Mouse (Mus musculus) midbrain, postnatal 0 days (tissue): ENCODE results near the gene Scarb2. TPM values are rescaled to one million over a fixed set of nuclear protein-coding genes. Genes with fewer than 3 reads are reported as not detected.

Experiments
- ATAC-seq: fragments of 200-750 bp; cut with Nextera tagmentation; 2 replicates; pipeline ENCODE4 v1.8.0; 2017; ENCODE audit warnings: moderate number of reproducible peaks, mild to moderate bottlenecking, moderate TSS enrichment, moderate library complexity; ENCODE audit not compliant: low FRiP score
- DNase-seq: peaks from one replicate; pipeline ENCODE4 v3.0.0-alpha.2; 2015; ENCODE audit warnings: low spot score
- H3K27ac ChIP-seq: fragments of 300-500 bp; sonication (generic); 2 replicates; pipeline ENCODE4 v1.5.1; 2014; ENCODE audit warnings: low read depth, mild to moderate bottlenecking, low read length, mixed read lengths
- H3K27me3 ChIP-seq: fragments of 300-500 bp; sonication (generic); 2 replicates; pipeline ENCODE4 v1.6.1; 2014; ENCODE audit warnings: low read length, control low read depth, mixed read lengths; ENCODE audit not compliant: insufficient read depth
- H3K36me3 ChIP-seq: fragments of 300-500 bp; sonication (generic); 2 replicates; pipeline ENCODE4 v1.6.1; 2014; ENCODE audit warnings: low read length, control low read depth, mixed read lengths; ENCODE audit not compliant: insufficient read depth
- H3K4me1 ChIP-seq: fragments of 300-500 bp; sonication (generic); 2 replicates; pipeline ENCODE4 v1.6.1; 2014; ENCODE audit warnings: mild to moderate bottlenecking, control low read depth, antibody characterized with exemption, low read length, mixed read lengths; ENCODE audit not compliant: insufficient read depth
- H3K4me2 ChIP-seq: fragments of 300-500 bp; sonication (generic); 2 replicates; pipeline ENCODE4 v1.6.1; 2014; ENCODE audit warnings: low read depth, mild to moderate bottlenecking, low read length, mixed read lengths; ENCODE audit not compliant: poor library complexity, severe bottlenecking
- H3K4me3 ChIP-seq: fragments of 300-500 bp; sonication (generic); 2 replicates; pipeline ENCODE4 v1.5.1; 2014; ENCODE audit warnings: low read depth, mild to moderate bottlenecking, low read length, moderate library complexity
- H3K9ac ChIP-seq: fragments of 300-500 bp; sonication (generic); replicated peaks from 2 replicates; pipeline ENCODE4 v1.6.1; 2014; ENCODE audit warnings: mild to moderate bottlenecking, low read length, moderate library complexity, mixed read lengths; ENCODE audit not compliant: poor library complexity, severe bottlenecking
- H3K9me3 ChIP-seq: fragments of 300-500 bp; sonication (generic); 2 replicates; pipeline ENCODE4 v1.6.1; 2016; ENCODE audit warnings: low read length, control low read depth
- CTCF ChIP-seq: IDR thresholded peaks from 2 replicates; pipeline ENCODE4 v1.5.1; 2016; ENCODE audit warnings: antibody characterized with exemption, mild to moderate bottlenecking
- WGBS: fragments of 180-500 bp; shearing (Covaris S2); extraction: QIAGEN DNeasy Blood & Tissue Kit; methylation state at CpG from one replicate; pipeline ENCODE4 v1.1.7; 2014; 5-methylcytosine and 5-hydroxymethylcytosine counted together
- polyA plus RNA-seq: library from polyadenylated mRNA; unstranded; fragments of >200 nt; fragmentation: Nextera tagmentation; extraction: Ambion mirVana; gene quantifications from 2 replicates; pipeline ENCODE4 v1.2.1, GENCODE M21; 2015
- total RNA-seq: library from RNA; depleted of rRNA; stranded (reverse); fragments of >200 nt; gene quantifications from 2 replicates; pipeline ENCODE4 v1.2.3, GENCODE M21; 2014

The Scarb2 gene
- total and polyA plus RNA-seq, 2 experiments from 2014 or later: 25.3 to 139 TPM

DNA sequence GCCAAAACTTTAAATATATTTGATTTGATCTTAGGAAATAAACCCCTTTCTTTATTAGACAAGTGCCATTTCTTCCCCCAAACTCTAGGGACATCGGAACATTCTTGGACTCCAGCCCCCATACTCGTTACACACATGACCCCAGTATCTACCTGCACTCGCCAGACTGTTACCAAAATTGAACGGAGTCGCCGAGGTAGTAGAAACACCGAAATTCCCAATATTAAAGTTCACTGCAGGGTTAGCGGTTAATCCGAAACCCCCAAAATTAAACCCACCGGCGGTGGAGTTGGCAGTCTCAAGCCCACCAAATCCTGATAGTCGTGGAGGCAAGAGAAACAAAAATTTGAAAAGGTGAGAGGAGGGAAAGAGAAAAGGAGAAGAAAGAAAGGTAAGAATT is 72.6 kb downstream of the Scarb2 start:
- H3K9ac ChIP-seq: peak overlapping the region; percentile 91
- WGBS: under 1% methylated on average over 12 of the region's 12 CpGs
- no peak overlapping the region for H3K27ac ChIP-seq
- H3K36me3 ChIP-seq: 0 out of 2 replicates have a peak, but pooled peaks cover 2% of the 10 kb centered on the region
- H3K4me1 ChIP-seq: no peaks in the 10 kb centered on the region; the same call in 1 of the 2 replicates
- no peak for ATAC-seq
- no peak for TF ChIP-seq CTCF
- no peak for DNase-seq
- H3K27me3 ChIP-seq: no peaks in the 10 kb centered on the region
- peak overlapping the region; percentile 91 for H3K4me2 ChIP-seq
- H3K9me3 ChIP-seq: no peaks in the 10 kb centered on the region
- peak overlapping the region; percentile 97 for H3K4me3 ChIP-seq

DNA sequence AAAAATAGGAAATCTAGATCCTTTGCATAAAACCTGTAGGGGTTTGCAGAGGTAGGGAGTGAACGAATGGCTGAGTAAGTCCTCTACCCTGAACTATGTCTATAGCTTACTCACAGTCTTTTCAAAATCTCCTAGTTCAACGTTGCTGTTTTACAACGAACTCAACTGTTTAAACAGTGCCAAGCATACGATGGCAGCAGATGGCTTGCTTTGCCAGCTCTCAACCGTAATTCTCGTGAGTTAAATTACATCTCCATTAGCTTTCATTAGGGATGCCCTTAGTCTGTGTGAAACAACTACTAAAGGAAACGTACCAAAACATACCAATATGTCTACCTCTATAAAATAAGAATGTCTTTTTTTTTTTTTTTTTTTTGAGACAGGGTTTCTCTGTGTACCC is 75.0 kb downstream of the Scarb2 start:
- 82% methylated on average over 7 of the region's 7 CpGs for WGBS

DNA sequence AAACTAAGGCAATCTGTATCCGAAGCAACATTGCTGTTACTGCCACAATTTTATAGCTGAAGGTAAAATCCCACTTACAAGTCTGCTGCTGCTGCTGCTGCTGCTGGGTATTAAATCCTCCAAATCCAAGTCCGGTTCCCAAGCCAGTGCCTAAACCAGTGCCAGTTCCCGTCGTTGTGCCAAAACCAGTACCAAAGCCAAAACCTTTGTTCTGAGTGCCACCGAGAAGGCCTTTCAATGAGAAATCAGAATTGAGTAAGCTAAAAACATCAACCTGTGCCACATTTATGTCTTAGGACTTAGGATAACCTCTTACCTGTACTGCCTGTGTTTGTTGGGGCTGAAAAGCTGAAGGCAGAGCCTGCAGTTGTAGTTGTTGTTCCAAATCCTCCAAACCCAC is 75.9 kb downstream of the Scarb2 start:
- no peak overlapping the region for H3K27ac ChIP-seq
- DNase-seq (no peak), ATAC-seq (no peak)
- H3K9ac ChIP-seq: no peak overlapping the region
- H3K27me3 ChIP-seq: no peaks in the 10 kb centered on the region
- H3K4me2 ChIP-seq: no peak overlapping the region
- H3K4me3 ChIP-seq: no peak overlapping the region
- H3K4me1 ChIP-seq: no peaks in the 10 kb centered on the region; the same call in 1 of the 2 replicates
- 78% methylated on average over 5 of the region's 5 CpGs for WGBS
- no peak for TF ChIP-seq CTCF
- no peaks in the 10 kb centered on the region for H3K9me3 ChIP-seq
- H3K36me3 ChIP-seq: peaks cover 17% of the 10 kb centered on the region

More for the DNA sequence above, 75.0 kb downstream of the Scarb2 start:
- Histone ChIP-seq H3K9me3 (no peaks in the 10 kb centered on the region), H3K4me3 (no peak overlapping the region), H3K4me1 (no peaks in the 10 kb centered on the region; the same call in 1 of the 2 replicates), H3K27ac (no peak overlapping the region), H3K27me3 (no peaks in the 10 kb centered on the region), H3K9ac (no peak overlapping the region), H3K4me2 (no peak overlapping the region), H3K36me3 (peaks cover 17% of the 10 kb centered on the region)
- ATAC-seq (no peak), DNase-seq (no peak)
- no peak for TF ChIP-seq CTCF

DNA sequence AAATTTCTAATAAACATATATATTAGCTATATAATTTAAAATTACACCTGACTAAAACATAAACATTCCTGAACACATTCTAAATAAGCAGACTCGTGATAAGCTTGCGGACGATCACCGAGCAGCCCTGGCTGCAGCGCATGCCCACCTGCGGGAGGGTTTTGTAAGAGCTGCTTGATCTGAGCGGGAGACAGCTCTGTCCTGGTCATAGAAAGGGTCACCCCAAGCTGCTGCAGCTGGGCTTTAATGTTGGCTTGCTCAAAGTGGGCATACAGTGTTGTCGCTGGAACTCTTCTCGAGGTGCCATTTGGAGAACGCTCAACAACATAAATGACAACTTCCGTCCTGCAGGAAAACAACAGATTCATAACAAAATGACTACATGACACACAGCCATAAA is 82.5 kb downstream of the Scarb2 start:
- 95% methylated on average over 11 of the region's 11 CpGs for WGBS

DNA sequence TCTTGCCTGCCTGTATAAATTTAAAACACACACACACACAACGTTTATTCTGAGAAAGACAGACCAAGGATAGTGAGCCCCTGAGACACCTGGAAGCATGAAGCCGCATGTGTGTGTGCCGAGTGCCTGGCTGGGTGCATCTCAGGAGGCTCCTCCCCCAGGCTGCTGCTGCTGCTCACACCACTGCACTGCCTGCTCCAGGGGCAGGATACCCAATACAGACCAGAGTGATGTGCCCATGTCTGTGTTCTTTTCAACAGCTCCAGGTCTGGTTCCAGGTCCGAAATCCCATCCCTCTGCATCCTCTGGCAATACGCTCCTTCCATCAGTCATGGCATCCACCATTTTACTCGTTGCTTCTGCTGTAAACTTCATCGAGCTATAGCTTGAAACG is 92.7 kb downstream of the Scarb2 start:
- no peak overlapping the region for H3K27ac ChIP-seq

More for the DNA sequence above, 82.5 kb downstream of the Scarb2 start:
- no peak overlapping the region for H3K4me2 ChIP-seq
- H3K36me3 ChIP-seq: peaks cover 41% of the 10 kb centered on the region
- DNase-seq (no peak), ATAC-seq (no peak)
- no peak for TF ChIP-seq CTCF
- no peaks in the 10 kb centered on the region for H3K4me1 ChIP-seq
- no peak overlapping the region for H3K4me3 ChIP-seq
- H3K9me3 ChIP-seq: no peaks in the 10 kb centered on the region
- no peak overlapping the region for H3K27ac ChIP-seq
- H3K9ac ChIP-seq: no peak overlapping the region
- H3K27me3 ChIP-seq: no peaks in the 10 kb centered on the region

DNA sequence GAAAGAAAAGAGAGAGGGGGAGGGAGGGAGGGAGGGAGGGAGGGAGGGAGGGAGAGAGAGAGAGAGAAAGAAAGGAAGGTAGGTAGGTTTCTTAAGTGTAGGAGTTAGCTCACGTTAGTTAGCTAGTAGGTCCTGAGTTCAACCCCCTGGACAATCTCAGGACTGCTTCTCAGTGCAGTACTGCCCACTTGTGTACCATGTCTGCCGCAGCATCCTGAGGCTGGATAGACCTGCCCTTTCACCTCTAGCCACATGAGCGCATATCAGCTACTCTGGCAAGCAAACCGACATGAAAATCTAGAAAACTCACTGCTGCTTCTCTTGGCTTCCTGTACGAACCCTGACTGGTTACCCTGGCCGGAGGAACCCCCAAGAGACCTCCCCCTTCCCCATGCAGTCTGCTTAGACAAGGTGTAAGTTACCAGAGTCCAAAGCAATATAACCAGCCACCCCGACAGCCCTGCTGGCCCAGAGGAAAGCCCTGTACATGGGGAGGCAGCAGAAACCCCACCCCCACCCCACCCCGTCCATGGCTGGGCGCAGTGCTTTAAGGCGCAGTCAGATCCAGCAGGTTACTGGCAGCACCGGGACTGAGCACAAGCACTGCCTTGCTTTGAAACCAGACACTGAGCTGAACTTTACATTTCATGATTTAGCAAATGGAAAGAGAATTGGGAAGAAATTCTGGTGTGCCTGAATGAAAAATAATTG is 93.2 kb downstream of the Scarb2 start:
- H3K27ac ChIP-seq: no peak overlapping the region
- peaks cover 21% of the 10 kb centered on the region for H3K36me3 ChIP-seq
- no peaks in the 10 kb centered on the region for H3K4me1 ChIP-seq
- ATAC-seq (no peak), DNase-seq (no peak)
- no peaks in the 10 kb centered on the region for H3K9me3 ChIP-seq
- no peak overlapping the region for H3K4me3 ChIP-seq
- H3K4me2 ChIP-seq: no peak overlapping the region
- H3K27me3 ChIP-seq: no peaks in the 10 kb centered on the region
- TF ChIP-seq CTCF: no peak
- WGBS: 90% methylated on average over 11 of the region's 11 CpGs
- no peak overlapping the region for H3K9ac ChIP-seq

More for the DNA sequence above, 92.7 kb downstream of the Scarb2 start:
- Histone ChIP-seq H3K36me3 (peaks cover 21% of the 10 kb centered on the region), H3K4me1 (no peaks in the 10 kb centered on the region), H3K4me3 (no peak overlapping the region), H3K27me3 (no peaks in the 10 kb centered on the region), H3K9ac (no peak overlapping the region), H3K4me2 (no peak overlapping the region), H3K9me3 (no peaks in the 10 kb centered on the region)
- 91% methylated on average over 8 of the region's 8 CpGs for WGBS
- ATAC-seq: 0 out of 2 replicates have a peak, but pooled peaks have one; percentile 23
- TF ChIP-seq CTCF: no peak
- no peak for DNase-seq
